Mouse (Mus musculus) lung, embryonic 14.5 days (tissue): ENCODE measurements around the gene Dppa4. TPM values are rescaled to one million over a fixed set of nuclear protein-coding genes. Genes with fewer than 3 reads are reported as not detected.

Experiments
- ATAC-seq: fragments of 200-750 bp; cut with Nextera tagmentation; 2 replicates; pipeline ENCODE4 v1.8.0; 2017; ENCODE audit warnings: mild to moderate bottlenecking, moderate TSS enrichment, moderate library complexity; ENCODE audit not compliant: insufficient read depth
- DNase-seq: peaks from one replicate; pipeline ENCODE4 v3.0.0-alpha.2; 2015
- H3K27ac ChIP-seq: fragments of 300-500 bp; sonication (generic); 2 replicates; pipeline ENCODE4 v1.5.1; 2014; ENCODE audit warnings: low read depth, mild to moderate bottlenecking, moderate library complexity
- H3K27me3 ChIP-seq: fragments of 300-500 bp; sonication (generic); 2 replicates; pipeline ENCODE4 v1.6.1; 2014; ENCODE audit warnings: low read length, control low read depth; ENCODE audit not compliant: insufficient read depth
- H3K36me3 ChIP-seq: fragments of 300-500 bp; sonication (generic); 2 replicates; pipeline ENCODE4 v1.6.1; 2014; ENCODE audit warnings: control low read depth; ENCODE audit not compliant: insufficient read depth
- H3K4me1 ChIP-seq: fragments of 300-500 bp; sonication (generic); 2 replicates; pipeline ENCODE4 v1.6.1; 2014; ENCODE audit warnings: antibody characterized with exemption, control low read depth; ENCODE audit not compliant: insufficient read depth
- H3K4me2 ChIP-seq: fragments of 300-500 bp; sonication (generic); 2 replicates; pipeline ENCODE4 v1.6.1; 2014; ENCODE audit warnings: mild to moderate bottlenecking
- H3K4me3 ChIP-seq: fragments of 300-500 bp; sonication (generic); 2 replicates; pipeline ENCODE4 v1.5.1; 2014; ENCODE audit warnings: low read depth, low read length
- H3K9ac ChIP-seq: fragments of 300-500 bp; sonication (generic); 2 replicates; pipeline ENCODE4 v1.6.1; 2014
- H3K9me3 ChIP-seq: fragments of 300-500 bp; sonication (generic); 2 replicates; pipeline ENCODE4 v1.6.1; 2016; ENCODE audit warnings: low read depth, low read length, control low read depth
- CTCF ChIP-seq: IDR thresholded peaks from 2 replicates; pipeline ENCODE4 v1.5.1; 2016; ENCODE audit warnings: antibody characterized with exemption, low read depth
- WGBS: fragments of 180-500 bp; shearing (Covaris S2); extraction: QIAGEN DNeasy Blood & Tissue Kit; methylation state at CpG from one replicate; pipeline ENCODE4 v1.1.7; 2014; 5-methylcytosine and 5-hydroxymethylcytosine counted together
- polyA plus RNA-seq: library from polyadenylated mRNA; unstranded; fragments of >200 nt; fragmentation: Nextera tagmentation; extraction: Ambion mirVana; gene quantifications from 2 replicates; pipeline ENCODE4 v1.2.1, GENCODE M21; 2014

Dppa4 gene
- polyA plus RNA-seq, 1 experiment from 2014 or later = not detected

DNA sequence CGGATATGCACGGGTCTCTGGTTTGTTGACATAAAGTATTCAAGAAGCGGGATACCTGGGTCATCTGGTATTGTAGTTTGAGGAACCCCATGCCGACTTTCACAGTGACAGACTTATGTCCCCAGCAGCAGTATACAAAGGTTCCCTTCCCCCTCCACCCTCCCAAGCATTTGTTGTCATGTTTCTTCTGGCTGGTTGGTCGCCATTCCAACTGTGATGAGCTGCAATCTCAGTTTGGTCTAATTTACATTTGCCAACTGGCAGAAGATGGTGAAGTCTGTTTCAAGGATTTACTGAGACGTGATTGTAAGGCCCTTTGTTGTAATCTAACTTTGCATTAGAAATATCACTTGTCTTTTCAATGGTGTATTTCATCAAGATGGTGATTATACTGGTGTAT, 39.6 kb downstream of the Dppa4 start:
- WGBS = 67% methylated on average over 6 of the region's 6 CpGs
- no peak for ATAC-seq

GRCm38 (mm10) chr16:48323602-48324345, 40.2 kb downstream of the Dppa4 start:
- WGBS = 82% methylated on average over 8 of the region's 8 CpGs
- no peak overlapping the region for H3K4me2 ChIP-seq
- no peaks in the 10 kb centered on the region for H3K36me3 ChIP-seq
- no peaks in the 10 kb centered on the region for H3K27me3 ChIP-seq
- H3K27ac ChIP-seq = no peak overlapping the region
- ATAC-seq = no peak
- H3K4me1 ChIP-seq = no peaks in the 10 kb centered on the region
- no peak overlapping the region for H3K4me3 ChIP-seq
- no peak for TF ChIP-seq CTCF
- no peaks in the 10 kb centered on the region for H3K9me3 ChIP-seq
- DNase-seq = no peak
- no peak overlapping the region for H3K9ac ChIP-seq

More for the DNA sequence above, 39.6 kb downstream of the Dppa4 start:
- no peaks in the 10 kb centered on the region for H3K27me3 ChIP-seq
- no peak overlapping the region for H3K4me2 ChIP-seq
- H3K9ac ChIP-seq = no peak overlapping the region
- no peak for TF ChIP-seq CTCF
- no peaks in the 10 kb centered on the region for H3K9me3 ChIP-seq
- H3K27ac ChIP-seq = no peak overlapping the region
- no peaks in the 10 kb centered on the region for H3K36me3 ChIP-seq
- no peaks in the 10 kb centered on the region for H3K4me1 ChIP-seq
- H3K4me3 ChIP-seq = no peak overlapping the region
- DNase-seq = no peak

DNA sequence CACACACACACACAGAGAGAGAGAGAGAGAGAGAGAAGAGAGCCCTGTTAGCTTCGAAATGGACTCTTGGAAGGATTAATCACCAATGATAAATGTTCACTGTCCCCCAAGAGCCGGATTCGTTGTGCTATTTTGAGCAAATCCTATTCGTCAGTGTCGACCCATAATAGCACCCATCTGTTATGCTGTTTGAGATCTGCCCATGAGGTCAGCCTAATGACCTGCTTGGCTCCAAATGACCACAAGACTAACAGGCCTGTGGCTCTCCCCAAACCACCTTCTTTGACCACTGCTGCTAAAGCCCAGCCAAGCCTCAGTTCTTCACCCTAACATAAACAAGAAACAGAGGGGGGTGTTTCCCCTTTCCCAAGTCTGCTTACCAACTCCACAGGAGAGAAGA, 43.4 kb downstream of the Dppa4 start:
- TF ChIP-seq CTCF = no peak
- no peaks in the 10 kb centered on the region for H3K9me3 ChIP-seq
- DNase-seq = no peak
- H3K4me2 ChIP-seq = no peak overlapping the region
- no peak overlapping the region for H3K4me3 ChIP-seq
- 29% methylated on average over 5 of the region's 5 CpGs for WGBS
- no peaks in the 10 kb centered on the region for H3K36me3 ChIP-seq
- no peak for ATAC-seq
- H3K9ac ChIP-seq = no peak overlapping the region
- H3K4me1 ChIP-seq = no peaks in the 10 kb centered on the region
- no peaks in the 10 kb centered on the region for H3K27me3 ChIP-seq
- H3K27ac ChIP-seq = no peak overlapping the region

- WGBS = 95% methylated on average over 2 of the region's 2 CpGs
- DNase-seq (no peak), ATAC-seq (no peak)
- H3K4me3 ChIP-seq = no peak overlapping the region
- H3K36me3 ChIP-seq = no peaks in the 10 kb centered on the region
- TF ChIP-seq CTCF = no peak; the same call in 1 of the 2 replicates
- H3K4me2 ChIP-seq = no peak overlapping the region
- no peak overlapping the region for H3K27ac ChIP-seq
- no peaks in the 10 kb centered on the region for H3K9me3 ChIP-seq
- H3K9ac ChIP-seq = no peak overlapping the region
- no peaks in the 10 kb centered on the region for H3K4me1 ChIP-seq
- no peaks in the 10 kb centered on the region for H3K27me3 ChIP-seq
Observed at GRCm38 (mm10) chr16:48328420-48328819, 44.9 kb downstream of the Dppa4 start.

GRCm38 (mm10) chr16:48331822-48332221, 48.3 kb downstream of the Dppa4 start:
- Histone ChIP-seq H3K27me3 (no peaks in the 10 kb centered on the region), H3K4me1 (no peaks in the 10 kb centered on the region), H3K36me3 (no peaks in the 10 kb centered on the region), H3K4me3 (no peak overlapping the region), H3K27ac (no peak overlapping the region), H3K9me3 (no peaks in the 10 kb centered on the region), H3K9ac (no peak overlapping the region), H3K4me2 (no peak overlapping the region)
- WGBS = 76% methylated on average over 3 of the region's 3 CpGs
- ATAC-seq = no peak
- TF ChIP-seq CTCF = no peak
- DNase-seq = no peak

- no peak for TF ChIP-seq CTCF
- Histone ChIP-seq H3K4me3 (no peak overlapping the region), H3K9ac (no peak overlapping the region), H3K4me2 (no peak overlapping the region), H3K36me3 (no peaks in the 10 kb centered on the region), H3K27me3 (no peaks in the 10 kb centered on the region), H3K9me3 (no peaks in the 10 kb centered on the region), H3K4me1 (no peaks in the 10 kb centered on the region), H3K27ac (no peak overlapping the region)
- ATAC-seq = no peak
- WGBS = 77% methylated on average over 4 of the region's 4 CpGs
- DNase-seq = no peak
Observed at GRCm38 (mm10) chr16:48335326-48335725, 51.8 kb downstream of the Dppa4 start.

Other genes with a start within 250 kb of the Dppa4 start
- 0.15 and 0.21 TPM in 2 replicates for gene Dppa2, start 20.2 kb downstream of the Dppa4 start, polyA plus RNA-seq
- not detected in 2 replicates for gene Gm5485, start 128.7 kb downstream of the Dppa4 start, polyA plus RNA-seq
- 0.09 and 0.20 TPM in 2 replicates for gene Morc1, start 147.5 kb downstream of the Dppa4 start, polyA plus RNA-seq